Mouse (Mus musculus): ENCODE measurements around the gene Cfl1. TPM values are rescaled to one million over a fixed set of nuclear protein-coding genes. Genes with fewer than 3 reads are reported as not detected.

Cfl1 gene
- 1,441 and 1,801 TPM in 2 replicates for polyA plus RNA-seq (2012; rRNA removed)

GRCm38 (mm10) chr19:5490313-5490897 is at the start of gene Cfl1:
Gene Cfl1 (plus strand): TSS chr19:5490455.

GRCm38 (mm10) chr19:5447515-5448353 is 42.5 kb upstream of the Cfl1 start, which contains the start of gene Fosl1:
Gene Fosl1 (plus strand): TSS chr19:5447547.

GRCm38 (mm10) chr19:5457746-5458442 is 32.4 kb upstream of the Cfl1 start, which contains the start of gene Ccdc85b:
Gene Ccdc85b (minus strand): TSS chr19:5457894.

GRCm38 (mm10) chr19:5460465-5460911 is 29.8 kb upstream of the Cfl1 start, which contains the start of gene Fibp:
Gene Fibp (plus strand): TSS chr19:5460615.

GRCm38 (mm10) chr19:5468374-5468773 is 21.9 kb upstream of the Cfl1 start, which contains the start of gene Ctsw:
Gene Ctsw (minus strand): TSS chr19:5468507.

GRCm38 (mm10) chr19:5473720-5474119 is 16.5 kb upstream of the Cfl1 start, which contains the start of gene Efemp2:
Gene Efemp2 (plus strand): TSS chr19:5473954.

GRCm38 (mm10) chr19:5487768-5488550 is 2.3 kb upstream of the Cfl1 start, which contains the start of gene Mus81:
Gene Mus81 (minus strand): TSS chr19:5488402.

GRCm38 (mm10) chr19:5503687-5504086 is 13.4 kb downstream of the Cfl1 start, which contains the start of gene 1700020D05Rik:
Gene 1700020D05Rik (minus strand): TSS chr19:5503787.

GRCm38 (mm10) chr19:5510031-5511026 is 20.1 kb downstream of the Cfl1 start, which contains the start of gene Snx32:
Gene Snx32 (minus strand): TSS chr19:5510538.

Other genes with a start within 250 kb of the Cfl1 start
- gene Pacs1, start 217.3 kb upstream of the Cfl1 start, polyA plus RNA-seq (2012; rRNA removed) = 20.7 and 31.9 TPM in 2 replicates
- gene Sf3b2, start 195.0 kb upstream of the Cfl1 start, polyA plus RNA-seq (2012; rRNA removed) = 215 and 289 TPM in 2 replicates
- 11.0 and 14.5 TPM in 2 replicates for gene Gal3st3, start 192.1 kb upstream of the Cfl1 start, polyA plus RNA-seq (2012; rRNA removed)
- not detected in 2 replicates for gene Catsper1, start 154.7 kb upstream of the Cfl1 start, polyA plus RNA-seq (2012; rRNA removed)
- gene Cst6, start 140.9 kb upstream of the Cfl1 start, polyA plus RNA-seq (2012; rRNA removed) = 0.28 and 0.50 TPM in 2 replicates
- gene Eif1ad, start 123.7 kb upstream of the Cfl1 start, polyA plus RNA-seq (2012; rRNA removed) = 60.1 and 61.8 TPM in 2 replicates
- gene Banf1, start 123.3 kb upstream of the Cfl1 start, polyA plus RNA-seq (2012; rRNA removed) = 242 and 255 TPM in 2 replicates
- 85.1 and 210 TPM in 2 replicates for gene Sart1, start 101.8 kb upstream of the Cfl1 start, polyA plus RNA-seq (2012; rRNA removed)
- gene Tsga10ip, start 87.9 kb upstream of the Cfl1 start, polyA plus RNA-seq (2012; rRNA removed) = 0.06 and 0.07 TPM in 2 replicates
- gene Drap1, start 65.5 kb upstream of the Cfl1 start, polyA plus RNA-seq (2012; rRNA removed) = 236 and 321 TPM in 2 replicates
- 34.9 and 60.1 TPM in 2 replicates for gene AI837181, start 65.3 kb upstream of the Cfl1 start, polyA plus RNA-seq (2012; rRNA removed)
- gene Fosl1, start 42.9 kb upstream of the Cfl1 start, polyA plus RNA-seq (2012; rRNA removed) = 0.02 and 0.04 TPM in 2 replicates
- 7.7 and 12.9 TPM in 2 replicates for gene Ccdc85b, start 32.6 kb upstream of the Cfl1 start, polyA plus RNA-seq (2012; rRNA removed)
- gene Fibp, start 29.8 kb upstream of the Cfl1 start, polyA plus RNA-seq (2012; rRNA removed) = 124 and 130 TPM in 2 replicates
- 0.94 and 1.4 TPM in 2 replicates for gene Ctsw, start 21.9 kb upstream of the Cfl1 start, polyA plus RNA-seq (2012; rRNA removed)
- 47.9 and 83.7 TPM in 2 replicates for gene Efemp2, start 16.5 kb upstream of the Cfl1 start, polyA plus RNA-seq (2012; rRNA removed)
- gene Mus81, start 2.1 kb upstream of the Cfl1 start, polyA plus RNA-seq (2012; rRNA removed) = 38.4 and 39.4 TPM in 2 replicates
- 2.5 and 3.1 TPM in 2 replicates for gene 1700020D05Rik, start 13.3 kb downstream of the Cfl1 start, polyA plus RNA-seq (2012; rRNA removed)
- 20.7 and 24.6 TPM in 2 replicates for gene Snx32, start 20.1 kb downstream of the Cfl1 start, polyA plus RNA-seq (2012; rRNA removed)
- gene Ovol1, start 70.2 kb downstream of the Cfl1 start, polyA plus RNA-seq (2012; rRNA removed) = 0.14 and 0.21 TPM in 2 replicates
- gene Ap5b1, start 77.6 kb downstream of the Cfl1 start, polyA plus RNA-seq (2012; rRNA removed) = 1.6 and 2.3 TPM in 2 replicates
- 132 and 429 TPM in 2 replicates for gene Rnaseh2c, start 111.4 kb downstream of the Cfl1 start, polyA plus RNA-seq (2012; rRNA removed)
- gene Kat5, start 119.8 kb downstream of the Cfl1 start, polyA plus RNA-seq (2012; rRNA removed) = 106 and 112 TPM in 2 replicates
- 27.4 and 40.6 TPM in 2 replicates for gene Rela, start 147.0 kb downstream of the Cfl1 start, polyA plus RNA-seq (2012; rRNA removed)
- 35.6 and 40.2 TPM in 2 replicates for gene Sipa1, start 173.3 kb downstream of the Cfl1 start, polyA plus RNA-seq (2012; rRNA removed)
- gene Map3k11, start 198.3 kb downstream of the Cfl1 start, polyA plus RNA-seq (2012; rRNA removed) = 28.3 and 30.6 TPM in 2 replicates
- 79.9 and 82.1 TPM in 2 replicates for gene Pcnx3, start 198.5 kb downstream of the Cfl1 start, polyA plus RNA-seq (2012; rRNA removed)
- gene Kcnk7, start 213.9 kb downstream of the Cfl1 start, polyA plus RNA-seq (2012; rRNA removed) = 0.05 TPM in 1 of 2 replicates, not detected in the other
- gene Ehbp1l1, start 235.9 kb downstream of the Cfl1 start, polyA plus RNA-seq (2012; rRNA removed) = 22.1 and 44.1 TPM in 2 replicates
- gene Fam89b, start 239.2 kb downstream of the Cfl1 start, polyA plus RNA-seq (2012; rRNA removed) = 139 and 148 TPM in 2 replicates

All from central nervous system, embryonic 11.5 days (tissue).